Mouse (Mus musculus) bone marrow, adult 2 months (tissue): ENCODE results near the gene Med26. TPM values are rescaled to one million over a fixed set of nuclear protein-coding genes. Genes with fewer than 3 reads are reported as not detected.

Source experiments
- H3K27ac ChIP-seq: fragments of 200-500 bp; 2 replicates; pipeline ENCODE4 v1.5.1; 2012; ENCODE audit warnings: low read depth, mild to moderate bottlenecking, control low read depth, inconsistent platforms, low read length; ENCODE audit not compliant: control insufficient read depth, poor library complexity, insufficient read depth
- H3K4me1 ChIP-seq: fragments of 200-500 bp; 2 replicates; pipeline ENCODE4 v1.6.1; 2011; ENCODE audit warnings: low read length; ENCODE audit not compliant: control insufficient read depth, insufficient read depth
- H3K4me3 ChIP-seq: fragments of 200-500 bp; replicated peaks from 2 replicates; pipeline ENCODE3; 2011; ENCODE audit warnings: mild to moderate bottlenecking, low read depth, low read length, control low read depth; ENCODE audit not compliant: control insufficient read depth
- CTCF ChIP-seq: fragments of 200-500 bp; IDR thresholded peaks from 2 replicates; pipeline ENCODE4 v1.5.1; 2011; ENCODE audit warnings: low read length, control low read depth; ENCODE audit not compliant: control insufficient read depth, insufficient read depth
- POLR2A ChIP-seq: fragments of 200-500 bp; IDR thresholded peaks from 2 replicates; pipeline ENCODE4 v1.6.1; 2011; ENCODE audit warnings: low read depth, mild to moderate bottlenecking, control low read depth, low read length, borderline replicate concordance; ENCODE audit not compliant: control insufficient read depth
- WGBS: fragments of 180-500 bp; shearing (Covaris S2); methylation state at CpG from one replicate; pipeline ENCODE4 v1.1.7; 2018; 5-methylcytosine and 5-hydroxymethylcytosine counted together
- polyA plus RNA-seq: library from polyadenylated mRNA; stranded (reverse); fragments of >200 nt; gene quantifications from 2 replicates; pipeline ENCODE4 v1.2.4, GENCODE M21; 2011; ENCODE audit warnings: low replicate concordance; ENCODE audit not compliant: missing spikeins, insufficient read depth, insufficient read length

The Med26 gene
- polyA plus RNA-seq, 1 experiment, result 8.0 TPM

DNA sequence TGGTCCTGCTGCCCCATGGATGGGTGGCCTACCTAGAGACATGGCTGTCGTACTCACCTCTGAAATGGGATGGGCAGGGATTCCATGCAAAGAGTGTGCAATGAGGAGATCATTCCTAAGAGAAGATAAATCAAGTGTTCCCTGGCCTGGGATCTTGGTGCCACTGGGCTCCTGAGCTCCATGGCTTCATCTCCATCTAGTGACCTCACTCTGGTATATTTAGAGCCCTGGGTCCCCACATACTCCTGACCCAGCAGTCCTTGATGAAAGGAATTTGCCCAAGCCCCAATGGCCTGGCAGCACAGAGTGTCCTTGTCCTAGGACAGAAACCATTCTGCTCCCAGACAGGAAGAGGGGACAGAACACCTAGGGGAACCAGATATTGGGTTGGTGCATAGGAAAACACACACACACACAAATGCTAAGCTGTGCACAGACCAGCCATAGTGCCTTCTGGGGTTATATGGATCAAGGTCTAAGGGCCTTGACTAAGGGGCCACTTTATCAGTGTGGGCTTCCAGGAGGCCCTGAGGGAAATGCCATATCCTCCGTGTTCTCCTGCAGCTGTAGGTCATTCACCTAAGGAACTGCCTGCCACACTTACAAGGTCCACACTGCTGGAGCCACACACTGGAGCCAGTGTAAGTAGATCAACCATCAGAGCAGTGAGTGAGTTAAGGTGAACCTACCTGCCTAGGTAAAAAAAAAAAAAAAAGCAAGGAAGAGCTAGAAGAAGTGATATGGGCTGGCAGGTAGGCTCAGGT lies 48.4 kb downstream of the Med26 start:
- Histone ChIP-seq H3K27ac (no peak overlapping the region), H3K4me1 (peaks cover 2% of the 10 kb centered on the region; the same call in 1 of the 2 replicates), H3K4me3 (no peak overlapping the region)
- 84% methylated on average over 2 of the region's 2 CpGs for WGBS
- TF ChIP-seq CTCF, result no peak
- no peak for TF ChIP-seq POLR2A

DNA sequence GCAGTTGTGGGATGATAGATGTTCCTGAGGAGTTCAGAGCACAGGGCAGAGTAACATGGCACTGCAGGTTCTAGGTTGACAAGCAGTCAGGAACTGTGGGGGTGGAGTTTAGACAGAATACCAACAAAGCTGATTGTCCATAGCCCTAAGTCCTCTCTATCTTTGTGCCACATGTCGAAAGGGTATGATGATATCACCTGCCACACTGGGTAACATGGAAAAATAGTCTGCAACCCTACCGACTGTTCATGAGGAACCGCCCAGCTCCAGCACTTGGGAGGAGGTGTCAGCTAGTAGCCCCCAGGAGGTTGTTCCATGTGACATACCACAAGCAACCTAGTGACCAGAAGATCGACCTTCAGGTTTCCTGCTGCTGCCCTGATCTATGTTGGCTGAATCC lies 49.5 kb downstream of the Med26 start:
- Histone ChIP-seq H3K27ac (no peak overlapping the region), H3K4me3 (no peak overlapping the region), H3K4me1 (no peaks in the 10 kb centered on the region)
- 51% methylated on average over 4 of the region's 4 CpGs for WGBS
- TF ChIP-seq CTCF, result no peak
- no peak for TF ChIP-seq POLR2A

DNA sequence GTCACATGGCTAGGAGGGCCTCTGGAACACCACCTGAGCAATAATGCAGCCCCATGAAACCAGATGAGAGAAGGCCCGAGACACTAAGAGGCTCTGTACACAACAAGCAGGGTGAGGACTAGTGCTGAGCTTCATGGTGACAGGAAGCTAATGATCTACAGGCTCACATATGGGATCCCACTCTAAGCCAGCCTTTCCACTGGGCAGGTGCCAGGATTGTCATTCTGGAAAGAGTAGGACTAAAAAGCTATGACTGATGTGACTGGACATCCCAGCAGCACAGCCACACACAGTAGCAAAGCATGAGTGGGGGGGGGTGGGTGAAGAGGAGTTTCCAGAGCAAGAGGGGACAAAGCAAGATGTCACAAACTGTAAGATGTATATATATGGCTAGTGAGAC lies 50.2 kb downstream of the Med26 start:
- WGBS, result 72% methylated on average over 1 of the region's 1 CpGs
- H3K4me1 ChIP-seq, result peaks cover 2% of the 10 kb centered on the region; the same call in 1 of the 2 replicates

GRCm38 (mm10) chr8:72496217-72496616 lies 51.9 kb downstream of the Med26 start:
- peaks cover 4% of the 10 kb centered on the region; the same call in 1 of the 2 replicates for H3K4me1 ChIP-seq
- no peak overlapping the region for H3K4me3 ChIP-seq
- no peak overlapping the region for H3K27ac ChIP-seq
- no peak for TF ChIP-seq CTCF
- no peak for TF ChIP-seq POLR2A
- WGBS, result 92% methylated on average over 19 of the region's 19 CpGs

More for the DNA sequence above, 50.2 kb downstream of the Med26 start:
- no peak overlapping the region for H3K4me3 ChIP-seq
- H3K27ac ChIP-seq, result no peak overlapping the region
- TF ChIP-seq CTCF, result no peak
- no peak for TF ChIP-seq POLR2A

- H3K4me3 ChIP-seq, result no peak overlapping the region
- peaks cover 5% of the 10 kb centered on the region; the same call in 1 of the 2 replicates for H3K4me1 ChIP-seq
- TF ChIP-seq CTCF, result no peak
- TF ChIP-seq POLR2A, result no peak
- 94% methylated on average over 23 of the region's 23 CpGs for WGBS
- H3K27ac ChIP-seq, result no peak overlapping the region
These were observed 52.5 kb downstream of the Med26 start for GRCm38 (mm10) chr8:72495411-72496111.

GRCm38 (mm10) chr8:72493381-72493780 lies 54.7 kb downstream of the Med26 start:
- Histone ChIP-seq H3K27ac (no peak overlapping the region), H3K4me3 (peak overlapping the region; percentile 82), H3K4me1 (peaks cover 11% of the 10 kb centered on the region; the same call in 1 of the 2 replicates)
- WGBS, result 9% methylated on average over 8 of the region's 8 CpGs
- TF ChIP-seq POLR2A, result no peak
- TF ChIP-seq CTCF, result no peak

- WGBS, result under 1% methylated on average over 55 of the region's 56 CpGs
- Histone ChIP-seq H3K4me3 (peak overlapping the region; percentile 88), H3K4me1 (peaks cover 13% of the 10 kb centered on the region; the same call in 1 of the 2 replicates), H3K27ac (peak overlapping the region; percentile 96)
- TF ChIP-seq CTCF (no peak), POLR2A (no peak; the same call in 1 of the 2 replicates)
These were observed 55.4 kb downstream of the Med26 start for GRCm38 (mm10) chr8:72492622-72493081.

DNA sequence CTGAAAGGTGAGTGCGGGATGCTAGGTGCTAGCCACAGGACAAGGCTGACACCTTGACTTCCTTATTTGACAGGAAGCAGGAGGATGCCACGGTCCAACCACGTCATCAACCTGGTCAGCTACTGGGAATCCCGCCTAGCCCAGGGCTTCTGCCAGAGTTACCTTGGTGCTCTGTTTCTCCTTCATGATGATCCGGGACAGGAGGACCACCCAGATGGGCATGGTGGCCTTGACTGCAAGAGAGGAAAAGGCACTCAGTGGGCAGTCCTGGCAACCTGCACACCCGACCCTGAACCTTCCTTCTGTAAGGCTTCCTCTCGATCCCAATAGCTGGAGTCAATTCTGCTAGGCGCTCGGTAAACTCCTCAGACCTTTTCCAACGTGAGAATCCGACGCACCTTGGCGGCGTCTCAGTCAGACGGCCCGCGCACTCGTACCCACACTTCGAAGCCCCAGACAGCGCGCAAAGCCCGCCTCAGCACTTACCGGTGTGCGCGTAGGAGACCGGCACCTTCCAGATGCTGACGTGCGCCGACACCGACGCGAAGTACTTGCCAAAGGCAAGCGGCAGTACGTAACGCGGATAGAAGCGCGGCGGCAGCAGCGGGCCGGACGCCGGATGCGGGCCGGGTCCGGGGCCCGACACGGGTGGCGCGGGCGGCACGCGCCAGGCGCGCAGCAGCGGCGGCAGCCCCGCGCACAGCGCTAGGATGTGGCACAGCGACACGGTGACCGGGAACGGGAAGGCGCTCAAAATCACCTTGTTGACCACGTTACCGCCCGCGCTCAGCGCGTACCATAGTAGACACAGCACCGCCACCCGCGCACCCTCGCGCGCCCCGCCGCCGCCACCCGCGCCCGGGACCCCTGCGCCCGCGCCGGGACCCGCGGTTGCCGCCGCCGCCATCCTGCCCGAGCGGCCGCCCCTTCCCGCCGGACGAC lies 56.1 kb downstream of the Med26 start, which contains the start of gene Slc35e1:
Gene Slc35e1 (minus strand): TSS at position 935 of the 942 bp plus-strand sequence.
- Histone ChIP-seq H3K27ac (peak within 1 kb of the TSS; percentile 96), H3K4me1 (peaks cover 13% of the 10 kb centered on the region; the same call in 1 of the 2 replicates), H3K4me3 (peak within 1 kb of the TSS; percentile 88)
- 1% methylated on average over 97 of the region's 98 CpGs for WGBS
- peak; percentile 37; the same call in 1 of the 2 replicates for TF ChIP-seq POLR2A
- no peak for TF ChIP-seq CTCF
